Mouse (Mus musculus) left cerebral cortex, postnatal 4 days (tissue): ENCODE measurements around the gene Ppfia4. TPM values are rescaled to one million over a fixed set of nuclear protein-coding genes. Genes with fewer than 3 reads are reported as not detected.
A peak's percentile ranks its signal among the peaks of the same experiment; 100 is the strongest.

Experiments
- DNase-seq: peaks from one replicate; pipeline ENCODE4 v3.0.0-alpha.2; 2022
- intact Hi-C: fragments of 180-260 bp; cut with DNase I; formaldehyde crosslinking; loops from one replicate; pipeline ENCODE4 v1.15.1; 2025
- total RNA-seq, 2 experiments: library from RNA; stranded (reverse); gene quantifications; 2 replicates each; pipeline ENCODE4 v1.2.3; 2021

Gene Ppfia4
- 10 to 100 TPM; 62.6 to 72.1 TPM for total RNA-seq

GRCm38 (mm10) chr1:134332770-134333271, at the start of gene Ppfia4:
Gene Ppfia4 (minus strand): TSS chr1:134332928.
- intact Hi-C loops, result loop anchor here (5.0 kb wide), 2 partner anchors 91 to 181 kb away; no protein-coding TSS in a partner anchor
- peak; percentile 83 for DNase-seq

- DNase-seq, result no peak
Observed at GRCm38 (mm10) chr1:134381795-134382625, 49.3 kb upstream of the Ppfia4 start.

DNA sequence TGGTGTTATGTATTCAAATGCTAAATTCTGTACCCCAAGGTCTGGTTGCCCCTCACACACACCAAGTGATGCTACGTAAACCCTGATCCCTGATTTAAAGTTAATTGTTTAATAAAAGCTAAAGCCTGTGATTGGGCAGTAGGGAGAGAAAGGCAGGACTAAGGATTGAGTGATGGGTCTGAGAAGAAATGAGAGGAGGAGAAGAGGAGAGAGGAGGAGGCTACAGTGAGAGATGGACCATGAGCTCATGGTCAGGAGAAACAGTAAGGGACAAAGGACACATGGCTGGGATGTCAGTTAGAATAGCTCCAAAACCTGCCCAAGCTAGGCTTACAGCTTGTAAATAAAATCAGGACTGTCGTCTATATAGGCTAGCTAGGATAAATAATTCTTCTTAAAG, 48.3 kb upstream of the Ppfia4 start:
- no peak for DNase-seq
- intact Hi-C loops, result no loop called here

More at GRCm38 (mm10) chr1:134381795-134382625, 49.3 kb upstream of the Ppfia4 start:
- intact Hi-C loops, result no loop called here

GRCm38 (mm10) chr1:134374124-134374523, 41.4 kb upstream of the Ppfia4 start:
- DNase-seq, result no peak

GRCm38 (mm10) chr1:134368777-134369337, 36.1 kb upstream of the Ppfia4 start:
- intact Hi-C loops, result loop anchor here (10.0 kb wide), 1 partner anchor 86 kb away; the partner anchor contains the start of gene Klhl12
- peak; percentile 54 for DNase-seq

More at GRCm38 (mm10) chr1:134374124-134374523, 41.4 kb upstream of the Ppfia4 start:
- intact Hi-C loops, result no loop called here

GRCm38 (mm10) chr1:134365491-134365890, 32.8 kb upstream of the Ppfia4 start:
- intact Hi-C loops, result loop anchor here (10.0 kb wide), 1 partner anchor 89 kb away; the partner anchor contains the start of gene Klhl12
- no peak for DNase-seq

GRCm38 (mm10) chr1:134363194-134363593, 30.5 kb upstream of the Ppfia4 start:
- DNase-seq, result no peak
- intact Hi-C loops, result loop anchor here (10.0 kb wide), 1 partner anchor 92 kb away; the partner anchor contains the start of gene Klhl12

DNA sequence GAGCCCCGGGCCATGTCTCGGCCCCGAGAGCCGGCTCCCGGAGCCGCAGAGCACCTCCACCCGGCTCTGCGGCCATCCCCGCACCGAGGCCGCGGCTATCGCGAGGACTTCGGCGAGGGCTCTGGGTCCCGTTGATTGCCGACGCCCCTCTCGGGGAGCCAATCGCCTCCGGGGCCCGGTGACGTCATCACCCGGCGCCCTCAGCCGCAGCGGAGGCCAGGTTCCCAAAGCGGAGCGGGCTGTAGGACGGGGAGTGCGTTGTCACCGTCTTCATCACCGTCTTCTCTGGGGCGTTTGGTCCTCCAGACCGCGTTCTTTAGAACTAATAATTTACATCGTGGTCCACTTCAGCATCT, 29.1 kb upstream of the Ppfia4 start, which contains the start of gene Tmem183a:
TSS of gene Tmem183a (minus strand) at position 123 of the 356 bp plus-strand sequence.
- intact Hi-C loops, result loop anchor here (10.0 kb wide), 1 partner anchor 93 kb away; the partner anchor contains the start of gene Klhl12
- DNase-seq, result peak; percentile 98

- no peak for DNase-seq
- intact Hi-C loops, result loop anchor here (10.0 kb wide), 1 partner anchor 93 kb away; the partner anchor contains the start of gene Klhl12
Observed at GRCm38 (mm10) chr1:134361195-134361856, 28.6 kb upstream of the Ppfia4 start.

DNA sequence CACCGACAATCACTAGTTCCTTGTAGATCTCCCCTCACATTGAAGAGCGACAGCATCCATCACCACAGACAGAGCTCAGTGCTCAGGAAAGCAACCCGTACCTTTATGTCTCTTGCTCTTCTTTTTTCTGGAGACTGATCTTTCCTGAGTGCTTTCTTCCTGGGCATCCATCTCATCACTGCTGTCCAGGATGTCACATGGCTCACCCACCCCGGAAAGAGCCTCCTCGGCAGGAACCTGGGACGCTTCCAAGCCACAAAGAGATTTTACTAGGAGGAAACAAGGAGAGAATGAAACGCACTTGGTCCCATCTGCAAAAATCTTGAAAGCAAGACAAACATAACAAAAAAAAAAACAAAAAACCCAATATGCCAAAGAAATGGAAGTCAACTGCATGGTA, 27.9 kb upstream of the Ppfia4 start:
- intact Hi-C loops, result loop anchor here (10.0 kb wide), 1 partner anchor 94 kb away; the partner anchor contains the start of gene Klhl12
- DNase-seq, result no peak

DNA sequence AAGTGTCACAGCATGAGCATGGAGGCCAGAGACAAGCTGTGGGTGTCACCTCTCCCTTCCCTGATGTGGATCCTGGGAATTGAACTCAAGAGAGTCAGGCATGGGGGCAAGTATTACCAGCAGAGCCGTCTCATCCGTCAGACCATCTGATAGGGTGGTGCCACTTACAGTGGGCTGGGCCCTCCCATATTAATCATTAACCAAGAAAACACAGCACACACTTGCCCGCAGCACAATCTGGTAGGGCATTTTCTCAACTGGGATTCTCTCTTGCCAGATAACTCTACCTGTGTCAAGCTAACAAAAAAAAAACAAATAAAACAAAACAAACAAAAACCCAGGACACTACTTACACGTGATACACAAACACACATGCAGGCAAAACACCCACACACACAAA, 24.7 kb upstream of the Ppfia4 start:
- intact Hi-C loops, result no loop called here
- no peak for DNase-seq

DNA sequence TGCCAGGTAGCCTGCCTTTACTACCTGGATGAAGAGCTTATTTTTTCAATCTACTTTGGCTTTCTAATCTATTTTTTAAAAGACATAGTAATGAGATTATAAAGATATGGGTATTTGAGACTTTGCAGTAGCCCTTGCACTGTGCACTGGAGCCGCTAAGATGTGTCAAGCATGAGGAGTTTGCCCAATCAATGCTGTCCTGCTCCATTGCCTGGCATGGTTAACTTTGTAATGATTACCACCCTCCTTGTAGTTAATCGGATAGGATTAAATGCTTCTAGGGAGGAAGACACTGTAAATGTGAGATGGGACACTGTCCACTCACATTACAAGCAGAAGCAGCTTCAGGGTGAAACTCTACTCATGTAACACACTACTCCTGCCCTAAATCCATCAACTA, 20.6 kb upstream of the Ppfia4 start:
- intact Hi-C loops, result no loop called here
- no peak for DNase-seq

DNA sequence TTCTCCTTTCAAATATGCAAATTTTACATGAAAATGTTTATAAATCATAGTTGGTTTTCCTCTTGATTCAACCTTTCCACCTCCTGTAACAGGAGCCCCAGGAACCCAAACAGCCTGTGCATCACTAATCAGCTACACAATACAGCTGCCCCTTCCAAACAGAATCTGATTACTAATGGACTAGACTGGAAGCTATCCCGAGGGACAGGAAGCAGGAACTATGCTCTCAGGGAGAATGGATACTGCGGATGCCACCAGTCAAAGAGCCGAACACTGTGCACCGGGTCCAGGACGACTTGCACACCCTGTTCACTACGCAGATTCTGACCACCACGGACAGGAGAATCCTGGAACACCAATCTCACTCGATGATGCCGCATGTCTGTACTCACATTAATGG, 15.1 kb upstream of the Ppfia4 start:
- DNase-seq, result no peak
- intact Hi-C loops, result no loop called here

- DNase-seq, result no peak
- intact Hi-C loops, result no loop called here
Observed at GRCm38 (mm10) chr1:134345075-134345474, 12.3 kb upstream of the Ppfia4 start.

- intact Hi-C loops, result no loop called here
- peak; percentile 92 for DNase-seq
Observed at GRCm38 (mm10) chr1:134344005-134344950, 11.6 kb upstream of the Ppfia4 start.

DNA sequence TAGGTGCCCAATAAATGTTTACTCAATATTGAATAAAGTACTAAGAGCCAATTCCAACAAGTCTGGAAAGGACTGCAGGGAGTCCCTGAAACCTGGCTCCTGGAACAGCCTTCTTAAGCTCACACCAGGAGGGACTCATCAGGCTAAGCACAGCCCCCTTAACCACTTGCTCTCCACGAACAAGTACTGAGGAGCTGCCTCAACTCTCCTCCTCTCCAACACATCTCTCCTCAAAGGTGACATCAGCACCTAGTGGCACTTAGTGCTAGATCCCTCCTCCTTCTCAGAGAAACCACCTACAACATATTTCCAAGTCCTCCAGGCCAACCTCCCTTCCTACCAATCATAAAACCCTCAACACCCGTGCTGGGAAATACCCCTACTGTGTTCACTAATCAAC, 10.8 kb upstream of the Ppfia4 start:
- intact Hi-C loops, result no loop called here
- DNase-seq, result no peak

GRCm38 (mm10) chr1:134342781-134343310, 10.1 kb upstream of the Ppfia4 start:
- DNase-seq, result no peak
- intact Hi-C loops, result no loop called here

DNA sequence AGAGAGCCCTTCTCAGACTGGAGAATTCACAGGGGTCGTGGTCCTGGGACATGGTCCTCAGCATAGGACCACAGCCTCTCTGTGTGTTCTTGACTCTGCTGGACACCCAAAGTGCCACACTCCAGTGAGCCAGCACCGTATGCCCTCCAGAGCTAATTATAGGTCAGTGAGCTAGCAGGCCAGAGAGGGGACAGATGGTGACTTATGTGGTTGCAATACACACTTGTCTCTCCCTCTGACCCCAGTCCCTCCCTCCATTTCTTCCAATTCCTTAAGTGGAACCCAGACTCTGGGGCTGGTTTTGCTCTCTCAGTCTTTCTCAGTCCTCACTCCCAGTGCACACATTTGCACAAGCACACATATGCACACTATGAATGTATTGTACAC, 9.5 kb upstream of the Ppfia4 start:
- intact Hi-C loops, result no loop called here
- no peak for DNase-seq

DNA sequence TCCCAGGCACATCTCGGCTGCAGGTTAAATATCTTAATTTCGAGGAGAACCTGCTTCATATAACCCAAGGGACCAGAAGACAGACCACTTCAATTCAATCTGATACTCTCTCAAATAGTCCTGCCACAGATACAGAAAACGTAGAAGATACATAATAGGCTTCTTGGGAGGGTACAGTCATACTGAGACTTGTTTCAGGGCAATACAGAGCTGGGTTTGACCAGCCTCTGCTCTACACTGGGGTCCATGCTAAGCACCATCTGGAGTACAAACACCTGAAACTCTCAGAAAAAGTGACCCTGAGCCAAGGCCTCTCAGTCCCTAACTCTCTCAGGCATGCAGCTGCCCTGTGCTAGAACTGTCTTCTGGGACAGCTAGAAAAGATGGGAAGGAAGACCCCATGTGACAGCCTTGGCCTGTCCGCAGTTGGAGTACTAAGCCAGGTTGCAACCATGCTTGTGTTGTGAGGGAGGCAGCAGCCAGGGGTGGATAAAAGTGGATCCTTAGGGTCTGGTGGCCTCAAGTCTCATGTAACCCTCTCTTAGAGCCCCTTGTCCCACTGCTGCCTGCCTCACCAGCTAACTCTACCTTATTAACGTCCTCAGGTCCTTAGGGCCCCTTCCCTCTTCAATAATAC, 9.0 kb upstream of the Ppfia4 start:
- intact Hi-C loops, result no loop called here
- no peak for DNase-seq
